Mouse (Mus musculus) stomach, postnatal 0 days (tissue): ENCODE data around the gene Aurkaip1. TPM values are rescaled to one million over a fixed set of nuclear protein-coding genes. Genes with fewer than 3 reads are reported as not detected.
A peak's percentile ranks its signal among the peaks of the same experiment; 100 is the strongest.

Experiments used
- ATAC-seq: fragments of 200-750 bp; cut with Nextera tagmentation; 2 replicates; pipeline ENCODE4 v1.8.0; 2017; ENCODE audit not compliant: low FRiP score, low TSS enrichment
- DNase-seq: peaks from one replicate; pipeline ENCODE4 v3.0.0-alpha.2; 2016; ENCODE audit warnings: low spot score
- H3K27ac ChIP-seq: fragments of 300-500 bp; sonication (generic); replicated peaks from 2 replicates; pipeline ENCODE4 v1.5.1; 2014; ENCODE audit warnings: mild to moderate bottlenecking, control low read depth
- H3K27me3 ChIP-seq: fragments of 300-500 bp; sonication (generic); 2 replicates; pipeline ENCODE4 v1.6.1; 2014; ENCODE audit warnings: low read length; ENCODE audit not compliant: control insufficient read depth, insufficient read depth
- H3K36me3 ChIP-seq: fragments of 300-500 bp; sonication (generic); 2 replicates; pipeline ENCODE4 v1.6.1; 2014; ENCODE audit warnings: low read length, mixed read lengths; ENCODE audit not compliant: control insufficient read depth, insufficient read depth
- H3K4me1 ChIP-seq: fragments of 300-500 bp; sonication (generic); replicated peaks from 2 replicates; pipeline ENCODE4 v1.6.1; 2014; ENCODE audit warnings: antibody characterized with exemption; ENCODE audit not compliant: control insufficient read depth, insufficient read depth
- H3K4me2 ChIP-seq: fragments of 300-500 bp; sonication (generic); replicated peaks from 2 replicates; pipeline ENCODE4 v1.6.1; 2014; ENCODE audit warnings: low read depth, mild to moderate bottlenecking, control low read depth, moderate library complexity
- H3K4me3 ChIP-seq: fragments of 300-500 bp; sonication (generic); 2 replicates; pipeline ENCODE4 v1.5.1; 2014; ENCODE audit warnings: low read depth, low read length, control low read depth
- H3K9ac ChIP-seq: fragments of 300-500 bp; sonication (generic); 2 replicates; pipeline ENCODE4 v1.6.1; 2014; ENCODE audit warnings: mild to moderate bottlenecking, low read length, control low read depth, mixed read lengths
- H3K9me3 ChIP-seq: fragments of 300-500 bp; sonication (generic); 2 replicates; pipeline ENCODE4 v1.6.1; 2016; ENCODE audit warnings: low read length; ENCODE audit not compliant: control insufficient read depth
- CTCF ChIP-seq: IDR thresholded peaks from 2 replicates; pipeline ENCODE4 v1.5.1; 2016; ENCODE audit warnings: antibody characterized with exemption, low read depth, mild to moderate bottlenecking, moderate library complexity
- EP300 ChIP-seq: optimal IDR thresholded peaks from 2 replicates; pipeline ENCODE3; 2016; ENCODE audit warnings: antibody characterized with exemption
- WGBS: fragments of 180-500 bp; shearing (Covaris S2); extraction: QIAGEN DNeasy Blood & Tissue Kit; methylation state at CpG from one replicate; pipeline ENCODE4 v1.1.7; 2014; 5-methylcytosine and 5-hydroxymethylcytosine counted together
- polyA plus RNA-seq: library from polyadenylated mRNA; unstranded; fragments of >200 nt; fragmentation: Nextera tagmentation; extraction: Ambion mirVana; gene quantifications from 2 replicates; pipeline ENCODE4 v1.2.1, GENCODE M21; 2015

Aurkaip1 gene
- polyA plus RNA-seq, 1 experiment from 2014 or later: 133 TPM

GRCm38 (mm10) chr4:155802741-155803339, 28.2 kb upstream of the Aurkaip1 start, which contains the start of gene Mrpl20:
Mrpl20 (plus strand) TSS chr4:155802878.
- Histone ChIP-seq H3K4me3 (peak within 1 kb of the TSS; percentile 89), H3K9me3 (no peaks in the 10 kb centered on the region), H3K27me3 (no peaks in the 10 kb centered on the region), H3K4me2 (peak within 1 kb of the TSS; percentile 76), H3K27ac (peak within 1 kb of the TSS; percentile 88), H3K36me3 (peaks cover 3% of the 10 kb centered on the region), H3K4me1 (0 out of 2 replicates have a peak, but pooled peaks cover 3% of the 10 kb centered on the region), H3K9ac (peak within 1 kb of the TSS; percentile 87)
- TF ChIP-seq CTCF: peak; percentile 55
- TF ChIP-seq EP300: no peak
- DNase-seq (no peak), ATAC-seq (no peak)
- WGBS: 7% methylated on average over 12 of the region's 12 CpGs

- TF ChIP-seq EP300: no peak
- no peak for TF ChIP-seq CTCF
- H3K27ac ChIP-seq: peak overlapping the region; percentile 88
- H3K9ac ChIP-seq: peak overlapping the region; percentile 87
- no peaks in the 10 kb centered on the region for H3K9me3 ChIP-seq
- H3K4me1 ChIP-seq: 0 out of 2 replicates have a peak, but pooled peaks cover 3% of the 10 kb centered on the region
- peak; percentile 95 for DNase-seq
- peak overlapping the region; percentile 76 for H3K4me2 ChIP-seq
- peak; percentile 98 for ATAC-seq
- peak overlapping the region; percentile 89 for H3K4me3 ChIP-seq
- WGBS: 0% methylated on average over 58 of the region's 58 CpGs
- no peaks in the 10 kb centered on the region for H3K27me3 ChIP-seq
- H3K36me3 ChIP-seq: peaks cover 6% of the 10 kb centered on the region
Measured at GRCm38 (mm10) chr4:155803340-155804041, 27.6 kb upstream of the Aurkaip1 start.

GRCm38 (mm10) chr4:155807841-155808240, 23.2 kb upstream of the Aurkaip1 start:
- no peaks in the 10 kb centered on the region for H3K9me3 ChIP-seq
- no peak overlapping the region for H3K4me2 ChIP-seq
- no peak overlapping the region for H3K4me3 ChIP-seq
- H3K36me3 ChIP-seq: peaks cover 16% of the 10 kb centered on the region
- TF ChIP-seq CTCF: no peak
- no peak for TF ChIP-seq EP300
- H3K27ac ChIP-seq: no peak overlapping the region
- WGBS: 89% methylated on average over 3 of the region's 3 CpGs
- H3K4me1 ChIP-seq: 0 out of 2 replicates have a peak, but pooled peaks cover 3% of the 10 kb centered on the region
- DNase-seq: no peak
- H3K9ac ChIP-seq: no peak overlapping the region
- ATAC-seq: no peak
- no peaks in the 10 kb centered on the region for H3K27me3 ChIP-seq

- H3K36me3 ChIP-seq: peaks cover 27% of the 10 kb centered on the region
- ATAC-seq: peak; percentile 99
- under 1% methylated on average over 59 of the region's 60 CpGs for WGBS
- peak; percentile 95 for TF ChIP-seq EP300
- peak; percentile 21; the same call in 1 of the 2 replicates for TF ChIP-seq CTCF
- peak within 1 kb of the TSS; percentile 99 for H3K4me3 ChIP-seq
- peak within 1 kb of the TSS; percentile 100 for H3K9ac ChIP-seq
- no peaks in the 10 kb centered on the region for H3K27me3 ChIP-seq
- DNase-seq: peak; percentile 98
- H3K4me2 ChIP-seq: peak within 1 kb of the TSS; percentile 80
- peak within 1 kb of the TSS; percentile 95 for H3K27ac ChIP-seq
- 0 out of 2 replicates have a peak, but pooled peaks cover 4% of the 10 kb centered on the region for H3K4me1 ChIP-seq
- H3K9me3 ChIP-seq: no peaks in the 10 kb centered on the region
Measured at GRCm38 (mm10) chr4:155811929-155812664, 19.0 kb upstream of the Aurkaip1 start, which contains the start of gene Ccnl2. Ccnl2 (plus strand) TSS chr4:155812489.

GRCm38 (mm10) chr4:155812665-155813181, 18.3 kb upstream of the Aurkaip1 start:
- WGBS: under 1% methylated on average over 49 of the region's 49 CpGs
- peak overlapping the region; percentile 95 for H3K27ac ChIP-seq
- ATAC-seq: peak; percentile 24
- H3K9me3 ChIP-seq: no peaks in the 10 kb centered on the region
- peaks cover 28% of the 10 kb centered on the region for H3K36me3 ChIP-seq
- TF ChIP-seq EP300 (no peak), CTCF (no peak)
- DNase-seq: peak; percentile 60
- H3K9ac ChIP-seq: peak overlapping the region; percentile 100
- peak overlapping the region; percentile 99 for H3K4me3 ChIP-seq
- H3K27me3 ChIP-seq: no peaks in the 10 kb centered on the region
- peak overlapping the region; percentile 80 for H3K4me2 ChIP-seq
- H3K4me1 ChIP-seq: 0 out of 2 replicates have a peak, but pooled peaks cover 4% of the 10 kb centered on the region
